Mouse (Mus musculus) kidney, embryonic 15.5 days (tissue): ENCODE data around the gene Txndc17. TPM values are rescaled to one million over a fixed set of nuclear protein-coding genes. Genes with fewer than 3 reads are reported as not detected.
"Not testable (repeated sequence)": the region's sequence is repeated elsewhere in the genome, so short reads cannot be mapped to it uniquely, and the experiment has no call there.

Source experiments
- ATAC-seq: fragments of 200-750 bp; cut with Nextera tagmentation; replicated peaks from 2 replicates; pipeline ENCODE4 v1.8.0; 2017; ENCODE audit warnings: moderate TSS enrichment; ENCODE audit not compliant: low FRiP score
- H3K27ac ChIP-seq: fragments of 300-500 bp; sonication (generic); 2 replicates; pipeline ENCODE4 v1.5.1; 2015; ENCODE audit warnings: mild to moderate bottlenecking, inconsistent platforms
- H3K27me3 ChIP-seq: fragments of 300-500 bp; sonication (generic); 2 replicates; pipeline ENCODE4 v1.6.1; 2015; ENCODE audit warnings: inconsistent platforms
- H3K36me3 ChIP-seq: fragments of 300-500 bp; sonication (generic); 2 replicates; pipeline ENCODE4 v1.6.1; 2015; ENCODE audit warnings: inconsistent platforms
- H3K4me1 ChIP-seq: fragments of 300-500 bp; sonication (generic); 2 replicates; pipeline ENCODE4 v1.6.1; 2015; ENCODE audit warnings: inconsistent platforms
- H3K4me2 ChIP-seq: fragments of 300-500 bp; sonication (generic); 2 replicates; pipeline ENCODE4 v1.6.1; 2015; ENCODE audit warnings: moderate library complexity, mild to moderate bottlenecking, inconsistent platforms
- H3K4me3 ChIP-seq: fragments of 300-500 bp; sonication (generic); replicated peaks from 2 replicates; pipeline ENCODE4 v1.5.1; 2015; ENCODE audit warnings: mild to moderate bottlenecking, inconsistent platforms
- H3K9ac ChIP-seq: fragments of 300-500 bp; sonication (generic); 2 replicates; pipeline ENCODE4 v1.6.1; 2015; ENCODE audit warnings: mild to moderate bottlenecking, inconsistent platforms
- H3K9me3 ChIP-seq: fragments of 300-500 bp; sonication (generic); replicated peaks from 2 replicates; pipeline ENCODE4 v1.6.1; 2016; ENCODE audit warnings: inconsistent platforms
- WGBS: fragments of 180-500 bp; shearing (Covaris S2); methylation state at CpG from one replicate; pipeline ENCODE4 v1.1.7; 2015; ENCODE audit warnings: mixed read lengths; 5-methylcytosine and 5-hydroxymethylcytosine counted together
- polyA plus RNA-seq: library from polyadenylated mRNA; unstranded; fragments of >200 nt; fragmentation: Nextera tagmentation; extraction: Ambion mirVana; gene quantifications from 2 replicates; pipeline ENCODE4 v1.2.1, GENCODE M21; 2015

Gene Txndc17
- polyA plus RNA-seq: 200 and 216 TPM in 2 replicates

- Histone ChIP-seq H3K9ac (peak within 1 kb of the TSS; percentile 76), H3K9me3 (no peaks in the 10 kb centered on the region), H3K36me3 (peaks cover 31% of the 10 kb centered on the region), H3K4me2 (peak within 1 kb of the TSS; percentile 90), H3K27me3 (no peaks in the 10 kb centered on the region), H3K4me1 (peaks cover 28% of the 10 kb centered on the region), H3K4me3 (peak within 1 kb of the TSS; percentile 73), H3K27ac (peak within 1 kb of the TSS; percentile 87)
- peak; percentile 97 for ATAC-seq
- under 1% methylated on average over 42 of the region's 42 CpGs for WGBS
These were observed at the start of gene Txndc17, which contains the start of gene 4933427D14Rik for GRCm38 (mm10) chr11:72207204-72207833. Gene Txndc17 (plus strand): TSS chr11:72207547. Gene 4933427D14Rik (minus strand): TSS chr11:72207459.

- no peaks in the 10 kb centered on the region for H3K9me3 ChIP-seq
- ATAC-seq: no peak
- H3K27me3 ChIP-seq: no peaks in the 10 kb centered on the region
- no peak overlapping the region for H3K27ac ChIP-seq
- no peak overlapping the region for H3K4me3 ChIP-seq
- no peak overlapping the region for H3K4me2 ChIP-seq
- no peaks in the 10 kb centered on the region for H3K4me1 ChIP-seq
- 88% methylated on average over 2 of the region's 2 CpGs for WGBS
- no peak overlapping the region for H3K9ac ChIP-seq
- H3K36me3 ChIP-seq: peaks cover 84% of the 10 kb centered on the region
These were observed 44.1 kb upstream of the Txndc17 start for GRCm38 (mm10) chr11:72163198-72163597.

GRCm38 (mm10) chr11:72169871-72170270 is 37.5 kb upstream of the Txndc17 start:
- Histone ChIP-seq H3K9ac (no peak overlapping the region), H3K36me3 (peaks cover 84% of the 10 kb centered on the region), H3K27me3 (no peaks in the 10 kb centered on the region), H3K27ac (no peak overlapping the region), H3K9me3 (no peaks in the 10 kb centered on the region), H3K4me1 (no peaks in the 10 kb centered on the region), H3K4me2 (no peak overlapping the region), H3K4me3 (no peak overlapping the region)
- ATAC-seq: no peak
- 90% methylated on average over 4 of the region's 4 CpGs for WGBS

DNA sequence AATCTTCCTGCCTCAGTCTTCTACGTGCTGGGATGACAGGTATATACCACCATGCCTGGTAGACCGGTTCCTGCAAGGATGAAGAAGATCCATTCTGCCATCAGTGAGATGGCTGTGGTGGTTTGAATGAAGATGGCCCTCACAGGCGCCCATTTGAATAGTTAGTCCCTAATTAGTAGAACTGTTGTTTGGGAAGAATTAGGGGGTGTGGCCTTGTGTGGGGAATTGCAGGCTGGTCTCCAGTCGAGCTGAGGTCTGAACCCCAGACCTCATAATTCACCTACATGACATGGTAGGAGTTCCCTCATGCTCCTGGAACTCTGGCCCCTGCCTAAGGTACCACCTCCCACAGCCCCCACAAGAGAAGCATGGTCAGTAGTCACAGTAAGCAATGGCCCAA is 35.4 kb upstream of the Txndc17 start:
- H3K4me2 ChIP-seq, H3K9ac ChIP-seq, H3K27me3 ChIP-seq, H3K4me1 ChIP-seq, H3K9me3 ChIP-seq, H3K27ac ChIP-seq, H3K4me3 ChIP-seq, ATAC-seq: not testable (repeated sequence)
- WGBS: 54% methylated on average over 4 of the region's 4 CpGs
- peaks cover 83% of the 10 kb centered on the region for H3K36me3 ChIP-seq

DNA sequence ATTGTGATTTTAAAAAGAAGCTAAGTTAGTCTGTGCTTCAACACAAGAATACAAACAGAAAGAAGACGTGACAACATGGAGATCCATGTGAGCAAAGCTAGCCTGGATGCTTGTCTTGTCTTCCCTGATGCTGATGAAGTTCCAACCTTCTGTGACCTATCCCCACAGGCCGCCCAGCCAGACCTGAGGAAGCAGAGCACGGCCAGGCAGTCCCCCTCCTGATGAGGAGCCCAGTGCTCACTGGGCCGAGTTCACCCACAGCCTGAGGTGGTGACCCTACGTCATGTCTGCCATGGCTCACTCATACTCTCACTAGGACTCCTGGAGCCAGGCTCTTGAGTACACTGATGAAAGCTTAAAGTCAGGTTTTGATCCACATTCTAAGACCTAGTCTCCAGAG is 33.8 kb upstream of the Txndc17 start:
- WGBS: 86% methylated on average over 5 of the region's 5 CpGs
- no peaks in the 10 kb centered on the region for H3K9me3 ChIP-seq
- peaks cover 85% of the 10 kb centered on the region for H3K36me3 ChIP-seq
- H3K4me3 ChIP-seq: no peak overlapping the region
- H3K27ac ChIP-seq: no peak overlapping the region
- H3K4me1 ChIP-seq: no peaks in the 10 kb centered on the region
- no peak for ATAC-seq
- H3K4me2 ChIP-seq: no peak overlapping the region
- H3K9ac ChIP-seq: no peak overlapping the region
- H3K27me3 ChIP-seq: no peaks in the 10 kb centered on the region

DNA sequence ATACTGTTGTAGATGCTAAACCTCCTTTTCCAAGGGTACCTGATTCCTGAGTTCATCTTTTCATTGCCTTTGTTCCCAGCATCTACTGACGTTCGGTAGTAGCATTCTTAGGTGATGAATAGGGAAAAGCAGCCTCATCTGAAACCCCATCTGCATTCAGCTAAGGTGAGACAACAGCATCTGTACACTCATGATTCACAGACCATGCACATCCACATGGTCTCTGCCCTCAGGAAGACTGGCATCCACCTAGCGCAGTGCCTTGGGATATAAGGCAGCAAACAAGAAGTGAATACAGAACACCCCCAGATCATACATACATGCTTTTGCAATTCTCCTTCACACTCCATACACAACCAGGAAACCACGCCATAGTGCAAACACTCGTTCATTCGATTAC is 32.6 kb upstream of the Txndc17 start:
- H3K27me3 ChIP-seq: no peaks in the 10 kb centered on the region
- no peak for ATAC-seq
- H3K9me3 ChIP-seq: no peaks in the 10 kb centered on the region
- no peak overlapping the region for H3K4me2 ChIP-seq
- H3K27ac ChIP-seq: no peak overlapping the region
- WGBS: 95% methylated on average over 6 of the region's 6 CpGs
- H3K4me3 ChIP-seq: no peak overlapping the region
- no peak overlapping the region for H3K9ac ChIP-seq
- H3K36me3 ChIP-seq: peaks cover 83% of the 10 kb centered on the region
- no peaks in the 10 kb centered on the region for H3K4me1 ChIP-seq

DNA sequence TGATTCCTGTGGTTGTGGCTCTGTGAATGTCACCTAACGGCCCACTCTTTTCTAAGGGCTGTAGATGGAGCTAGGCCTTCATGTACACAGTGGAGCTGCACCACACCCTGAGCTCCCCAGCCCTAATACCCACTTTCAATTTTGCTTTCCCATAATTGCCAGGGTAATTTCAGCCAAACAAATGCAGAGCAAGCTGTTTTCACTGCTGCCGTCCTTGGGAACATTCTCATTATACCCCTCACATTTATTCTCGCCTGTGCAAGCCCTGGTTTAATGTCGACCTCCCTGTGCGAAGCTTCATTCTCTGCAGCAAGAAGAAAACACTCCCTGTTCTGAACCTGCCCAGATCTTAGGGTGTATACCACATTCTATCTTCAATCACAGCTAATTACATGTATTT is 31.4 kb upstream of the Txndc17 start:
- H3K27me3 ChIP-seq: no peaks in the 10 kb centered on the region
- H3K27ac ChIP-seq: no peak overlapping the region
- 87% methylated on average over 5 of the region's 5 CpGs for WGBS
- H3K4me1 ChIP-seq: no peaks in the 10 kb centered on the region
- H3K4me2 ChIP-seq: no peak overlapping the region
- peaks cover 80% of the 10 kb centered on the region for H3K36me3 ChIP-seq
- no peak overlapping the region for H3K9ac ChIP-seq
- H3K4me3 ChIP-seq: no peak overlapping the region
- H3K9me3 ChIP-seq: no peaks in the 10 kb centered on the region
- no peak for ATAC-seq

DNA sequence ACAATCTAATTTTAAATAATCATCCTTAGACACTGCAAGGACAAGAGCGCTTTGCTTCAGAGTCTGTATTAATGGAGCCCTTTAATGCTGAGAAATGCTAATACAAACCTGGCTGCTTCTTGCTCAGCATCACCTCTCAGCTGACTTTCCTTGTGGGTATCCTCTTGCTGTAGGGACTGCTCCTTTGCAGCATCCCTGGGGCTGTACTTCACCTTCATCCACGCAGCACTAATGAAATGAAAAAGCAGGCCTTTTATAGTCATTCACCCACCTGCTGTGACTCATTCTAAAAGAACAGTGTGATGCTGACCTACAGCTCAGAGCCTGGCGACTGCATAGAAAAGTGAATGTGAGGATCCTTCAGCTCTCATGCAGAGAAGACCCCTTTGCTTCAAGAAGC is 30.8 kb upstream of the Txndc17 start:
- no peak overlapping the region for H3K9ac ChIP-seq
- H3K9me3 ChIP-seq: no peaks in the 10 kb centered on the region
- no peak overlapping the region for H3K4me3 ChIP-seq
- no peaks in the 10 kb centered on the region for H3K4me1 ChIP-seq
- H3K27ac ChIP-seq: no peak overlapping the region
- H3K4me2 ChIP-seq: no peak overlapping the region
- 71% methylated on average over 3 of the region's 3 CpGs for WGBS
- ATAC-seq: no peak
- peaks cover 85% of the 10 kb centered on the region for H3K36me3 ChIP-seq
- H3K27me3 ChIP-seq: no peaks in the 10 kb centered on the region

DNA sequence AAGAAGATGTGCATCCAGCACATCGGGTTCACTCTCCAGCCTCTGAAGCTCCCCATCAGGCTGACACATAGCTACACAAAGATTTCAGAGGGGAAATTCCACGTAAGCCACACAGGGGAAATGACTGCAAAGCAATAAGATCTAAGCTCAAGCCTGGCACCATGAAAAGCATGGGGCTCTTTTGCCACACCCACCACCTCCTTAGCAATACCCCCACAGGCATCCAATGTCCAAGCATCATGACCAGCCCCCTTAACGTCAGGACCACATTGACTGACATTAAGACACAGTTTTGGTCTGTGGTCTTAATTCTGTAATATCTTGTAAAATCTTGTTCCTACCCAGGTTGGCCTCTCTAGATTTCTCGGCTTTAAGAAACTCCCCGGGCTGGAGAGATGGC is 26.8 kb upstream of the Txndc17 start:
- WGBS: 89% methylated on average over 5 of the region's 5 CpGs

GRCm38 (mm10) chr11:72181136-72181535 is 26.2 kb upstream of the Txndc17 start:
- H3K27me3 ChIP-seq: no peaks in the 10 kb centered on the region
- H3K4me1 ChIP-seq: no peaks in the 10 kb centered on the region
- 98% methylated on average over 4 of the region's 4 CpGs for whole genome bisulfite sequencing
- ATAC-seq: no peak
- peaks cover 65% of the 10 kb centered on the region for H3K36me3 ChIP-seq
- no peak overlapping the region for H3K4me3 ChIP-seq
- H3K9me3 ChIP-seq: no peaks in the 10 kb centered on the region
- H3K4me2 ChIP-seq: no peak overlapping the region
- no peak overlapping the region for H3K9ac ChIP-seq
- H3K27ac ChIP-seq: no peak overlapping the region

More for the DNA sequence above, 26.8 kb upstream of the Txndc17 start:
- H3K36me3 ChIP-seq: peaks cover 67% of the 10 kb centered on the region
- no peaks in the 10 kb centered on the region for H3K9me3 ChIP-seq
- no peak overlapping the region for H3K4me2 ChIP-seq
- H3K4me1 ChIP-seq: no peaks in the 10 kb centered on the region
- H3K27me3 ChIP-seq: no peaks in the 10 kb centered on the region
- ATAC-seq: no peak
- H3K9ac ChIP-seq: no peak overlapping the region
- no peak overlapping the region for H3K27ac ChIP-seq
- H3K4me3 ChIP-seq: no peak overlapping the region

DNA sequence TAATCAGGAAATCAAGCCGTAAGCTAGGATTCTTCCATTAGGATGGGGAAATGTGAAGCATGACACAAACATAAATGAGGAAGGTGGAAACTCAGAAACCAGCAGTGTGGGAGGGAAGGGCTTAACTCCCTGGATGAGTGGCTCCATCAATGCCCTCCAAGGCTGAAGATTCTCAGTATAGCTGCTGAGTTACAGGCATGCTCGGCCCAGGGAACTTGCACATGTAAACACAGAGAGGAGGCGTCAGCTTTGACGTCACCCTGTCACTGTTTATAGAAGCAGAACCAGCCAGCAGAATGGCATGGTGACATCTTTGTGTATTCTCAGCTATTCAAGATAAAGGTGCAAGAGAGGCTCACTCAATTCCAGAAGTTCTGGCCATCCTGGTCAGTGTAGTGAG is 23.1 kb upstream of the Txndc17 start:
- Histone ChIP-seq H3K27me3 (no peaks in the 10 kb centered on the region), H3K36me3 (peaks cover 64% of the 10 kb centered on the region), H3K4me3 (no peak overlapping the region), H3K9ac (no peak overlapping the region), H3K4me1 (no peaks in the 10 kb centered on the region), H3K27ac (no peak overlapping the region), H3K4me2 (no peak overlapping the region), H3K9me3 (no peaks in the 10 kb centered on the region)
- ATAC-seq: no peak
- 75% methylated on average over 4 of the region's 4 CpGs for WGBS

GRCm38 (mm10) chr11:72190857-72191256 is 16.5 kb upstream of the Txndc17 start:
- Histone ChIP-seq H3K36me3 (peaks cover 62% of the 10 kb centered on the region), H3K9me3 (no peaks in the 10 kb centered on the region), H3K27ac (no peak overlapping the region), H3K4me2 (no peak overlapping the region), H3K9ac (no peak overlapping the region), H3K4me3 (no peak overlapping the region), H3K27me3 (no peaks in the 10 kb centered on the region), H3K4me1 (no peaks in the 10 kb centered on the region)
- 93% methylated on average over 1 of the region's 1 CpGs for WGBS
- no peak for ATAC-seq

GRCm38 (mm10) chr11:72194259-72194658 is 13.1 kb upstream of the Txndc17 start:
- no peak for ATAC-seq
- WGBS: 91% methylated on average over 2 of the region's 2 CpGs
- Histone ChIP-seq H3K27ac (no peak overlapping the region), H3K9me3 (no peaks in the 10 kb centered on the region), H3K4me3 (no peak overlapping the region), H3K4me1 (no peaks in the 10 kb centered on the region), H3K9ac (no peak overlapping the region), H3K4me2 (no peak overlapping the region), H3K36me3 (peaks cover 62% of the 10 kb centered on the region), H3K27me3 (no peaks in the 10 kb centered on the region)
